Mouse (Mus musculus) kidney, embryonic 16.5 days (tissue): ENCODE results near the gene Foxn3. TPM values are rescaled to one million over a fixed set of nuclear protein-coding genes. Genes with fewer than 3 reads are reported as not detected.

Experiments used
- ATAC-seq: fragments of 200-750 bp; cut with Nextera tagmentation; 2 replicates; pipeline ENCODE4 v1.8.0; 2017; ENCODE audit warnings: moderate TSS enrichment; ENCODE audit not compliant: low FRiP score, low TSS enrichment
- H3K27ac ChIP-seq: fragments of 300-500 bp; sonication (generic); 2 replicates; pipeline ENCODE4 v1.5.1; 2014; ENCODE audit warnings: low read length
- H3K27me3 ChIP-seq: fragments of 300-500 bp; sonication (generic); 2 replicates; pipeline ENCODE4 v1.6.1; 2014; ENCODE audit warnings: low read length, control low read depth, mixed read lengths; ENCODE audit not compliant: insufficient read depth
- H3K36me3 ChIP-seq: fragments of 300-500 bp; sonication (generic); 2 replicates; pipeline ENCODE4 v1.6.1; 2014; ENCODE audit warnings: low read length, control low read depth, mixed read lengths; ENCODE audit not compliant: insufficient read depth
- H3K4me1 ChIP-seq: fragments of 300-500 bp; sonication (generic); 2 replicates; pipeline ENCODE4 v1.6.1; 2014; ENCODE audit warnings: low read length, control low read depth, mixed read lengths; ENCODE audit not compliant: insufficient read depth
- H3K4me2 ChIP-seq: fragments of 300-500 bp; sonication (generic); replicated peaks from 2 replicates; pipeline ENCODE4 v1.6.1; 2014; ENCODE audit warnings: low read depth, low read length
- H3K4me3 ChIP-seq: fragments of 300-500 bp; sonication (generic); 2 replicates; pipeline ENCODE4 v1.5.1; 2014; ENCODE audit warnings: mild to moderate bottlenecking, low read length
- H3K9ac ChIP-seq: fragments of 300-500 bp; sonication (generic); replicated peaks from 2 replicates; pipeline ENCODE4 v1.6.1; 2014; ENCODE audit warnings: low read length
- H3K9me3 ChIP-seq: fragments of 300-500 bp; sonication (generic); 2 replicates; pipeline ENCODE4 v1.6.1; 2016; ENCODE audit warnings: low read length, control low read depth
- WGBS: fragments of 180-500 bp; shearing (Covaris S2); extraction: QIAGEN DNeasy Blood & Tissue Kit; methylation state at CpG from one replicate; pipeline ENCODE4 v1.1.7; 2014; 5-methylcytosine and 5-hydroxymethylcytosine counted together
- polyA plus RNA-seq: library from polyadenylated mRNA; unstranded; fragments of >200 nt; fragmentation: Nextera tagmentation; extraction: Ambion mirVana; gene quantifications from 2 replicates; pipeline ENCODE4 v1.2.1, GENCODE M21; 2015

Foxn3 gene
- polyA plus RNA-seq, 1 experiment from 2014 or later: 54.0 TPM

- H3K27me3 ChIP-seq: no peaks in the 10 kb centered on the region
- 93% methylated on average over 10 of the region's 10 CpGs for WGBS
These were observed 13.6 kb downstream of the Foxn3 start for GRCm38 (mm10) chr12:99549811-99550210.

DNA sequence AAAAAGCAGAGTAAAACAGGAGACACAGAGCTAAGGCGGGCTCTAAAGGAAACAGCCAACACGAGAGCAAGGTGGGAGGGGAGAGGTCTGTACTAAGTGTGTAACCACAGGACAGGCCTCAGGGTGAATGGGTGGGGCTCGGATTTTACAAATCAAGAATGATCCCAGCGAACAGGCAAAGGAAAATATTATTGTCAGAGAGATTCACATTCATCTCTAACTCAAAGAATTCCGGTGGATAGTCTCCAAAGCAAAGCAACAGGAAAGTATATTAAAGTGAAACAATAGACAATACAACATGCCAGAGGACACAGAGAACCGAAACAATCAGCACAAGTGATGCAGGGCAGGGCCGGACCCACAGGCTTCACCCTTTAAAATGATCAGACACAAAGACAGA lies 15.0 kb downstream of the Foxn3 start:
- Histone ChIP-seq H3K36me3 (no peaks in the 10 kb centered on the region), H3K4me2 (no peak overlapping the region), H3K9ac (no peak overlapping the region), H3K4me1 (peaks cover 11% of the 10 kb centered on the region), H3K27me3 (no peaks in the 10 kb centered on the region), H3K4me3 (no peak overlapping the region), H3K9me3 (0 out of 2 replicates have a peak, but pooled peaks cover 2% of the 10 kb centered on the region), H3K27ac (no peak overlapping the region)
- no peak for ATAC-seq
- 79% methylated on average over 7 of the region's 7 CpGs for WGBS

More at GRCm38 (mm10) chr12:99549811-99550210, 13.6 kb downstream of the Foxn3 start:
- Histone ChIP-seq H3K36me3 (no peaks in the 10 kb centered on the region), H3K9ac (no peak overlapping the region), H3K4me3 (no peak overlapping the region), H3K4me1 (peaks cover 11% of the 10 kb centered on the region), H3K9me3 (0 out of 2 replicates have a peak, but pooled peaks cover 2% of the 10 kb centered on the region), H3K27ac (no peak overlapping the region), H3K4me2 (no peak overlapping the region)
- ATAC-seq: no peak

GRCm38 (mm10) chr12:99547295-99547694 lies 16.1 kb downstream of the Foxn3 start:
- no peak overlapping the region for H3K27ac ChIP-seq
- no peak for ATAC-seq
- H3K4me3 ChIP-seq: no peak overlapping the region
- no peaks in the 10 kb centered on the region for H3K36me3 ChIP-seq
- no peaks in the 10 kb centered on the region for H3K27me3 ChIP-seq
- H3K4me2 ChIP-seq: no peak overlapping the region
- H3K9me3 ChIP-seq: peaks cover 1% of the 10 kb centered on the region; the same call in 1 of the 2 replicates
- H3K4me1 ChIP-seq: peaks cover 11% of the 10 kb centered on the region
- WGBS: 92% methylated on average over 6 of the region's 6 CpGs
- no peak overlapping the region for H3K9ac ChIP-seq

DNA sequence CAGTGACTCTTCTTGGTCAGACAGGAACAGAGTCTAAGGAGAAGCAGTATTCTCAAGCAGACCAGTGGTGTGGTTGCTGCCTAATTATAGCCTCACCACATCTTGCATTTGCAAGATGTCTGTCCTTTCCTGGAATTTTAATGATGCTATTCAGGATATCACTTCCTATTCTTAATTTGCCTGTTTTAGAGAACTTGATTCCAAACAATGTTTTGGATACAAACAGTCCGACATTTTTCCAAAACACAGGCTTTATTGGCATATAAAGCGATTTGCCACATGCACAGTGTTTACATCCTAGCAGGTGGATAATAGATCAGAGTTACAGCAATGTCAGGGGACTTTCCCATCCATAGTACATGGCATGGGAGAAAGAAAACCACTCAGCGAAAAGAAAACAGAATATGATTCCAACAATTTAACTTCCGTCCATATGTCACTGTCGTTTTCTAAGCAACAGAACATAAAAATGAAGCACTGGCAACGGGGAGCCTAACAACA lies 18.1 kb downstream of the Foxn3 start:
- no peaks in the 10 kb centered on the region; the same call in 1 of the 2 replicates for H3K9me3 ChIP-seq
- H3K9ac ChIP-seq: no peak overlapping the region
- 28% methylated on average over 6 of the region's 6 CpGs for WGBS
- no peaks in the 10 kb centered on the region for H3K36me3 ChIP-seq
- no peak overlapping the region for H3K4me2 ChIP-seq
- ATAC-seq: no peak
- H3K27ac ChIP-seq: no peak overlapping the region
- H3K4me3 ChIP-seq: no peak overlapping the region
- peaks cover 11% of the 10 kb centered on the region for H3K4me1 ChIP-seq
- no peaks in the 10 kb centered on the region for H3K27me3 ChIP-seq

GRCm38 (mm10) chr12:99544262-99545128 lies 18.9 kb downstream of the Foxn3 start:
- Histone ChIP-seq H3K9ac (no peak overlapping the region), H3K27me3 (no peaks in the 10 kb centered on the region), H3K4me1 (peaks cover 11% of the 10 kb centered on the region), H3K9me3 (no peaks in the 10 kb centered on the region; the same call in 1 of the 2 replicates), H3K36me3 (no peaks in the 10 kb centered on the region), H3K4me2 (no peak overlapping the region), H3K27ac (no peak overlapping the region), H3K4me3 (no peak overlapping the region)
- no peak for ATAC-seq
- WGBS: 78% methylated on average over 15 of the region's 15 CpGs

- H3K27ac ChIP-seq: no peak overlapping the region
- H3K9ac ChIP-seq: no peak overlapping the region
- no peak for ATAC-seq
- H3K4me1 ChIP-seq: peaks cover 11% of the 10 kb centered on the region
- 89% methylated on average over 7 of the region's 7 CpGs for WGBS
- H3K9me3 ChIP-seq: no peaks in the 10 kb centered on the region; the same call in 1 of the 2 replicates
- H3K4me3 ChIP-seq: no peak overlapping the region
- H3K27me3 ChIP-seq: no peaks in the 10 kb centered on the region
- H3K36me3 ChIP-seq: no peaks in the 10 kb centered on the region
- no peak overlapping the region for H3K4me2 ChIP-seq
These were observed 19.8 kb downstream of the Foxn3 start for GRCm38 (mm10) chr12:99543421-99544195.

- H3K27me3 ChIP-seq: no peaks in the 10 kb centered on the region
- WGBS: 96% methylated on average over 4 of the region's 4 CpGs
- H3K36me3 ChIP-seq: peaks cover 4% of the 10 kb centered on the region
- no peak overlapping the region for H3K4me3 ChIP-seq
- no peak overlapping the region for H3K4me2 ChIP-seq
- ATAC-seq: no peak
- peaks cover 13% of the 10 kb centered on the region for H3K9me3 ChIP-seq
- no peak overlapping the region for H3K27ac ChIP-seq
- peaks cover 6% of the 10 kb centered on the region; the same call in 1 of the 2 replicates for H3K4me1 ChIP-seq
- no peak overlapping the region for H3K9ac ChIP-seq
These were observed 23.2 kb downstream of the Foxn3 start for GRCm38 (mm10) chr12:99540201-99540600.

DNA sequence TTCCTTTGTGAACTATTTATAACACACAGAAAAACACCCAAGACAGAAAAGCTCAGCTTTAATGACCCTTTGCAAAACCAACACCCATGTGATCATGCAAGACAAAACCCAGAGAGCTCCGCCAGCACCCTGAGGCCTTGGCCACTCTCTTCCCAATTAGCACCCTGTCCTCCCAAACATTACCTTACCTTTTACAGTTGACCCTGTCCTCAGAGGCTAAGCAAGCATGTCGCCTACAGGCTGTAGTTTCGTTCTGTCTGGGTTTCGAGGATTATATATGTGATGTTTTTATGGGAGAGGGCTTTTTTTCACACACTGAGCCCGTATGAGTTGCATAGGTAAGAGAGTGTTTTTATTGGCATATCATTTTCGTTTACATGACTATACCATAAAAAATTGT lies 26.1 kb downstream of the Foxn3 start:
- H3K36me3 ChIP-seq: peaks cover 7% of the 10 kb centered on the region
- H3K27ac ChIP-seq: no peak overlapping the region
- no peaks in the 10 kb centered on the region for H3K27me3 ChIP-seq
- no peak overlapping the region for H3K4me3 ChIP-seq
- ATAC-seq: no peak
- WGBS: 33% methylated on average over 6 of the region's 6 CpGs
- no peak overlapping the region for H3K4me2 ChIP-seq
- H3K4me1 ChIP-seq: 0 out of 2 replicates have a peak, but pooled peaks cover 3% of the 10 kb centered on the region
- no peak overlapping the region for H3K9ac ChIP-seq
- H3K9me3 ChIP-seq: peaks cover 20% of the 10 kb centered on the region

DNA sequence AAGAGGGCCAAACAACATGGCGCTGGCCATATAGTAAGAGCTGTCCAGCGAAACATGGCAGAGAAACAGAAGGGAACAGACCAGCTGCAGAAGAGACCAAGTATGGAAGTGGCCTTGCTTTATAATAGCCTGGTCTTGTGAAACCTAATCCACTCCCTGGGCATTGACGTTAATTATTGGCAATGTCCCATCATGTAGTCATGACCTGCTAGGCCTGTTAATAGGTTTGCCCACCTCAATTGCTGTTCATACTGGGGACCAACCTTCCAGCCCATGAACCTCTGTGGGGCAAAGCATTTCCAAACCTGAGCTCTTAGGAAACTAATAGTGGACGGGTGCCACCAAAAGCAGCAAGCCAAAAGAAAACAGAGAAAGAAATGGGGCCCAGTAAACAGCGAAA lies 27.0 kb downstream of the Foxn3 start:
- H3K36me3 ChIP-seq: peaks cover 7% of the 10 kb centered on the region
- 0 out of 2 replicates have a peak, but pooled peaks cover 3% of the 10 kb centered on the region for H3K4me1 ChIP-seq
- H3K27me3 ChIP-seq: no peaks in the 10 kb centered on the region
- no peak overlapping the region for H3K9ac ChIP-seq
- no peak overlapping the region for H3K4me3 ChIP-seq
- WGBS: 90% methylated on average over 5 of the region's 5 CpGs
- no peak for ATAC-seq
- H3K9me3 ChIP-seq: peaks cover 20% of the 10 kb centered on the region
- H3K4me2 ChIP-seq: no peak overlapping the region
- H3K27ac ChIP-seq: no peak overlapping the region
